Mouse (Mus musculus): ENCODE results near the gene Esr1. TPM values are rescaled to one million over a fixed set of nuclear protein-coding genes. Genes with fewer than 3 reads are reported as not detected.

The Esr1 gene
- polyA plus RNA-seq, 1 experiment: 3.6 TPM

GRCm38 (mm10) chr10:4776714-4777090 is 165.3 kb downstream of the Esr1 start:
- H3K27me3 ChIP-seq (ENCODE audit: control insufficient read depth, insufficient read depth, low read length): no peaks in the 10 kb centered on the region
- no peaks in the 10 kb centered on the region; the same call in 1 of the 2 replicates for H3K4me1 ChIP-seq (ENCODE audit: control insufficient read depth, insufficient read depth, low read length)
- no peaks in the 10 kb centered on the region for H3K36me3 ChIP-seq (ENCODE audit: control insufficient read depth, insufficient read depth, low read length)
- H3K4me3 ChIP-seq (ENCODE audit: control insufficient read depth, low read depth, low read length): no peak overlapping the region
- no peak for TF ChIP-seq POLR2A (IDR thresholded peaks at IDR 0.05; ENCODE audit: control insufficient read depth, low read depth, low read length)
- no peak for TF ChIP-seq CTCF (IDR thresholded peaks at IDR 0.05; ENCODE audit: control insufficient read depth, insufficient read depth, insufficient replicate concordance, low read depth, low read length)
- H3K27ac ChIP-seq (ENCODE audit: control insufficient read depth, insufficient read depth, low read depth, low read length): no peak overlapping the region

GRCm38 (mm10) chr10:4777996-4778395 is 166.6 kb downstream of the Esr1 start:
- Histone ChIP-seq H3K4me1 (ENCODE audit: control insufficient read depth, insufficient read depth, low read length) (no peaks in the 10 kb centered on the region; the same call in 1 of the 2 replicates), H3K36me3 (ENCODE audit: control insufficient read depth, insufficient read depth, low read length) (no peaks in the 10 kb centered on the region), H3K4me3 (ENCODE audit: control insufficient read depth, low read depth, low read length) (no peak overlapping the region), H3K27ac (ENCODE audit: control insufficient read depth, insufficient read depth, low read depth, low read length) (no peak overlapping the region), H3K27me3 (ENCODE audit: control insufficient read depth, insufficient read depth, low read length) (no peaks in the 10 kb centered on the region)
- TF ChIP-seq CTCF (IDR thresholded peaks at IDR 0.05; ENCODE audit: control insufficient read depth, insufficient read depth, insufficient replicate concordance, low read depth, low read length) (no peak), POLR2A (IDR thresholded peaks at IDR 0.05; ENCODE audit: control insufficient read depth, low read depth, low read length) (no peak)

GRCm38 (mm10) chr10:4780926-4781325 is 169.5 kb downstream of the Esr1 start:
- no peaks in the 10 kb centered on the region for H3K36me3 ChIP-seq (ENCODE audit: control insufficient read depth, insufficient read depth, low read length)
- TF ChIP-seq CTCF (IDR thresholded peaks at IDR 0.05; ENCODE audit: control insufficient read depth, insufficient read depth, insufficient replicate concordance, low read depth, low read length) (no peak), POLR2A (IDR thresholded peaks at IDR 0.05; ENCODE audit: control insufficient read depth, low read depth, low read length) (no peak)
- H3K27ac ChIP-seq (ENCODE audit: control insufficient read depth, insufficient read depth, low read depth, low read length): no peak overlapping the region
- H3K4me3 ChIP-seq (ENCODE audit: control insufficient read depth, low read depth, low read length): no peak overlapping the region
- H3K4me1 ChIP-seq (ENCODE audit: control insufficient read depth, insufficient read depth, low read length): no peaks in the 10 kb centered on the region; the same call in 1 of the 2 replicates
- H3K27me3 ChIP-seq (ENCODE audit: control insufficient read depth, insufficient read depth, low read length): no peaks in the 10 kb centered on the region

GRCm38 (mm10) chr10:4787003-4787628 is 175.7 kb downstream of the Esr1 start:
- TF ChIP-seq POLR2A (IDR thresholded peaks at IDR 0.05; ENCODE audit: control insufficient read depth, low read depth, low read length): no peak
- TF ChIP-seq CTCF (IDR thresholded peaks at IDR 0.05; ENCODE audit: control insufficient read depth, insufficient read depth, insufficient replicate concordance, low read depth, low read length): no peak
- H3K4me1 ChIP-seq (ENCODE audit: control insufficient read depth, insufficient read depth, low read length): no peaks in the 10 kb centered on the region
- no peaks in the 10 kb centered on the region for H3K36me3 ChIP-seq (ENCODE audit: control insufficient read depth, insufficient read depth, low read length)
- no peak overlapping the region for H3K4me3 ChIP-seq (ENCODE audit: control insufficient read depth, low read depth, low read length)
- H3K27ac ChIP-seq (ENCODE audit: control insufficient read depth, insufficient read depth, low read depth, low read length): no peak overlapping the region
- no peaks in the 10 kb centered on the region for H3K27me3 ChIP-seq (ENCODE audit: control insufficient read depth, insufficient read depth, low read length)

- no peak for TF ChIP-seq POLR2A (IDR thresholded peaks at IDR 0.05; ENCODE audit: control insufficient read depth, low read depth, low read length)
- TF ChIP-seq CTCF (IDR thresholded peaks at IDR 0.05; ENCODE audit: control insufficient read depth, insufficient read depth, insufficient replicate concordance, low read depth, low read length): no peak
- no peaks in the 10 kb centered on the region for H3K36me3 ChIP-seq (ENCODE audit: control insufficient read depth, insufficient read depth, low read length)
- no peaks in the 10 kb centered on the region for H3K27me3 ChIP-seq (ENCODE audit: control insufficient read depth, insufficient read depth, low read length)
- H3K27ac ChIP-seq (ENCODE audit: control insufficient read depth, insufficient read depth, low read depth, low read length): no peak overlapping the region
- no peak overlapping the region for H3K4me3 ChIP-seq (ENCODE audit: control insufficient read depth, low read depth, low read length)
- no peaks in the 10 kb centered on the region for H3K4me1 ChIP-seq (ENCODE audit: control insufficient read depth, insufficient read depth, low read length)
These were observed 186.9 kb downstream of the Esr1 start for GRCm38 (mm10) chr10:4798268-4798808.

- no peak for TF ChIP-seq POLR2A (IDR thresholded peaks at IDR 0.05; ENCODE audit: control insufficient read depth, low read depth, low read length)
- no peak for TF ChIP-seq CTCF (IDR thresholded peaks at IDR 0.05; ENCODE audit: control insufficient read depth, insufficient read depth, insufficient replicate concordance, low read depth, low read length)
- Histone ChIP-seq H3K27ac (ENCODE audit: control insufficient read depth, insufficient read depth, low read depth, low read length) (no peak overlapping the region), H3K4me3 (ENCODE audit: control insufficient read depth, low read depth, low read length) (no peak overlapping the region), H3K27me3 (ENCODE audit: control insufficient read depth, insufficient read depth, low read length) (no peaks in the 10 kb centered on the region), H3K4me1 (ENCODE audit: control insufficient read depth, insufficient read depth, low read length) (no peaks in the 10 kb centered on the region), H3K36me3 (ENCODE audit: control insufficient read depth, insufficient read depth, low read length) (no peaks in the 10 kb centered on the region)
These were observed 213.0 kb downstream of the Esr1 start for GRCm38 (mm10) chr10:4824366-4824765.

GRCm38 (mm10) chr10:4830592-4830991 is 219.2 kb downstream of the Esr1 start:
- Histone ChIP-seq H3K27ac (ENCODE audit: control insufficient read depth, insufficient read depth, low read depth, low read length) (no peak overlapping the region), H3K36me3 (ENCODE audit: control insufficient read depth, insufficient read depth, low read length) (no peaks in the 10 kb centered on the region), H3K4me3 (ENCODE audit: control insufficient read depth, low read depth, low read length) (no peak overlapping the region), H3K4me1 (ENCODE audit: control insufficient read depth, insufficient read depth, low read length) (no peaks in the 10 kb centered on the region), H3K27me3 (ENCODE audit: control insufficient read depth, insufficient read depth, low read length) (no peaks in the 10 kb centered on the region)
- TF ChIP-seq POLR2A (IDR thresholded peaks at IDR 0.05; ENCODE audit: control insufficient read depth, low read depth, low read length): no peak
- TF ChIP-seq CTCF (IDR thresholded peaks at IDR 0.05; ENCODE audit: control insufficient read depth, insufficient read depth, insufficient replicate concordance, low read depth, low read length): no peak
